In genomic region chr16:36934841-36935620, GRCm38 (mm10) we compare ENCODE assay signal across 8 mouse cellular contexts. TPM values are rescaled to one million over a fixed set of nuclear protein-coding genes. Genes with fewer than 3 reads are reported as not detected.
DNase-seq lines count a peak whose midpoint lies in the region; ATAC-seq lines count a peak whose summit lies in the region.

TSS of gene Hcls1 (plus strand) at chr16:36934983.

- no peaks in the 10 kb centered on the region for H3K27me3 ChIP-seq in limb, embryonic 12.5 days
- H3K27me3 ChIP-seq in limb, embryonic 10.5 days (ENCODE audit: low read depth, poor library complexity, severe bottlenecking), result no peaks in the 10 kb centered on the region
- H3K27me3 ChIP-seq in midbrain, embryonic 14.5 days (ENCODE audit: control insufficient read depth, insufficient read depth, low read length), result no peaks in the 10 kb centered on the region

- H3K36me3 ChIP-seq in limb, embryonic 12.5 days, result peaks cover 33% of the 10 kb centered on the region
- H3K36me3 ChIP-seq in limb, embryonic 10.5 days, result peaks cover 33% of the 10 kb centered on the region
- H3K36me3 ChIP-seq in midbrain, embryonic 14.5 days (ENCODE audit: control insufficient read depth, insufficient read depth, low read length), result peaks cover 32% of the 10 kb centered on the region

- no peaks in the 10 kb centered on the region for H3K9me3 ChIP-seq in limb, embryonic 12.5 days
- H3K9me3 ChIP-seq in limb, embryonic 10.5 days (replicated peaks), result no peaks in the 10 kb centered on the region
- no peaks in the 10 kb centered on the region for H3K9me3 ChIP-seq in midbrain, embryonic 14.5 days (ENCODE audit: control insufficient read depth, low read length)

- intact Hi-C loops in left cerebral cortex, postnatal 10 days (cut with DNase I), result no loop called here

- no peak for DNase-seq in limb, embryonic 10.5 days (ENCODE audit: low spot score)
- peak; percentile 27 to 30 for DNase-seq in kidney, postnatal 4 days
- DNase-seq in naive thymus-derived CD4-positive, alpha-beta T cell, adult 2 months (ENCODE audit: low read depth), result peak; percentile 78
- no peak for DNase-seq in midbrain, embryonic 14.5 days
- no peak for DNase-seq in left cerebral cortex, postnatal 10 days (ENCODE audit: extremely low spot score in 1 of 2, low spot score in 2 of 2)
- no peak for DNase-seq in gastrocnemius, postnatal 4 days (ENCODE audit: low spot score in 2 of 2)

- WGBS in limb, embryonic 12.5 days, result 79% methylated on average over 7 of the region's 7 CpGs
- WGBS in limb, embryonic 10.5 days, result 88% methylated on average over 7 of the region's 7 CpGs
- 88% methylated on average over 7 of the region's 7 CpGs for WGBS in midbrain, embryonic 14.5 days

- ATAC-seq in limb, embryonic 12.5 days (ENCODE audit: insufficient number of reproducible peaks, insufficient read depth, low FRiP score, low TSS enrichment, low read depth), result no peak
- peak; percentile 52 for ATAC-seq in erythroid progenitor cell, adult 5-6 weeks (replicated peaks; ENCODE audit: low FRiP score, poor library complexity, severe bottlenecking)
- no peak for ATAC-seq in midbrain, embryonic 14.5 days (ENCODE audit: low FRiP score, low TSS enrichment)

- H3K4me2 ChIP-seq in limb, embryonic 12.5 days, result no peak within 1 kb of the TSS
- H3K4me2 ChIP-seq in midbrain, embryonic 14.5 days (ENCODE audit: low read length), result no peak within 1 kb of the TSS

- no peak within 1 kb of the TSS for H3K9ac ChIP-seq in limb, embryonic 12.5 days (replicated peaks)
- H3K9ac ChIP-seq in midbrain, embryonic 14.5 days (replicated peaks; ENCODE audit: low read length), result no peak within 1 kb of the TSS

- H3K27ac ChIP-seq in limb, embryonic 12.5 days, result 0 out of 2 replicates have a peak within 1 kb of the TSS, but pooled peaks have one; percentile 18
- no peak within 1 kb of the TSS for H3K27ac ChIP-seq in limb, embryonic 10.5 days
- H3K27ac ChIP-seq in midbrain, embryonic 14.5 days (replicated peaks; ENCODE audit: low read depth, low read length), result no peak within 1 kb of the TSS

- H3K4me1 ChIP-seq in limb, embryonic 12.5 days (replicated peaks), result peaks cover 6% of the 10 kb centered on the region
- peaks cover 18% of the 10 kb centered on the region; the same call in 1 of the 2 replicates for H3K4me1 ChIP-seq in limb, embryonic 10.5 days
- no peaks in the 10 kb centered on the region for H3K4me1 ChIP-seq in midbrain, embryonic 14.5 days (ENCODE audit: control insufficient read depth, insufficient read depth, low read length)

- no peak within 1 kb of the TSS for H3K4me3 ChIP-seq in limb, embryonic 12.5 days (replicated peaks)
- no peak within 1 kb of the TSS for H3K4me3 ChIP-seq in limb, embryonic 10.5 days
- no peak within 1 kb of the TSS for H3K4me3 ChIP-seq in midbrain, embryonic 14.5 days (replicated peaks; ENCODE audit: low read depth, low read length)

RNA-seq across cellular contexts. Expression of gene Hcls1, which starts in this region (rescaled TPM):
- 2.7 and 3.2 TPM in 2 replicates for polyA plus RNA-seq in limb, embryonic 12.5 days (2016; fragmentation: Nextera tagmentation; extraction: Ambion mirVana)
- polyA plus RNA-seq in limb, embryonic 10.5 days (2016; fragmentation: Nextera tagmentation; extraction: Ambion mirVana), result 2.0 and 2.3 TPM in 2 replicates
- 11.3 and 15.9 TPM in 2 replicates for total RNA-seq in erythroid progenitor cell, adult 5-6 weeks (2015; ENCODE audit: low replicate concordance)
- total RNA-seq in erythroid progenitor cell, adult 5-6 weeks (2017; ENCODE audit: low replicate concordance), result 32.9 and 38.5 TPM in 2 replicates
- 0.84 and 1.3 TPM in 2 replicates for polyA plus RNA-seq in midbrain, embryonic 14.5 days (2014; fragmentation: Nextera tagmentation; extraction: Ambion mirVana)
- total RNA-seq in left cerebral cortex, postnatal 10 days (2021), result 1 to 10 TPM; 4.0 to 4.4 TPM
- 1 to 10 TPM; 7.2 to 8.3 TPM for total RNA-seq in gastrocnemius, postnatal 4 days (2021)

Comparison
In these comparisons a context has a peak if more than half of its experiments do, and no peak if none do; other contexts are left out.
1. DNase-seq: peak in kidney, postnatal 4 days (2 of 2) and naive thymus-derived CD4-positive, alpha-beta T cell, adult 2 months (single experiment); none in limb, embryonic 10.5 days (single experiment), midbrain, embryonic 14.5 days (single experiment), left cerebral cortex, postnatal 10 days (0 of 2) and gastrocnemius, postnatal 4 days (0 of 2).